Mouse (Mus musculus) cerebellum, adult 9-11 months (tissue): ENCODE measurements at regions not wholly inside any gene's neighbourhood (a gene's known extent, or its start where the extent isn't known, plus 50 kb on each side); places are given as distances from the start of the nearest gene placed in this dataset.

Experiments
- DNase-seq: peaks from one replicate; pipeline ENCODE4 v3.0.0; 2022

DNA sequence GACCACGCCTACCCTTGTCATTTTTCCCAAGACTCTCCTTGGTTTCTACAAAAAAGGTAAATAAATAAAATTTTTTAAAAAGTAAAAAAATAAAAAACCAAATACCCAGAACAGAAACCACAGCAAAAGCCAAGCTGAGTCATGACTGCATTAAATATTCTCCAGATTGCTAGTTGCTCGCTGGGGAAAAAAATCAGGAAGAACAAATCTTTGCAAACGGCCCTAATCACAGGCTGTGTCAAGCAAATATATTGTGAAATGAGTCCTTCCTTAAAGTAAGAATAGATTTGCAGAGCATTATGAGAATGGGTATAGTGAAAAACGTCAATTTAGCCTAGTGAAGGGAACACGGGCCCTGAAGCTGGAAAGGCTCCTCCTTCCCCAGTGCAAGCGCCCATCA, 86.6 kb upstream of the Pitrm1 start:
- DNase-seq = no peak

DNA sequence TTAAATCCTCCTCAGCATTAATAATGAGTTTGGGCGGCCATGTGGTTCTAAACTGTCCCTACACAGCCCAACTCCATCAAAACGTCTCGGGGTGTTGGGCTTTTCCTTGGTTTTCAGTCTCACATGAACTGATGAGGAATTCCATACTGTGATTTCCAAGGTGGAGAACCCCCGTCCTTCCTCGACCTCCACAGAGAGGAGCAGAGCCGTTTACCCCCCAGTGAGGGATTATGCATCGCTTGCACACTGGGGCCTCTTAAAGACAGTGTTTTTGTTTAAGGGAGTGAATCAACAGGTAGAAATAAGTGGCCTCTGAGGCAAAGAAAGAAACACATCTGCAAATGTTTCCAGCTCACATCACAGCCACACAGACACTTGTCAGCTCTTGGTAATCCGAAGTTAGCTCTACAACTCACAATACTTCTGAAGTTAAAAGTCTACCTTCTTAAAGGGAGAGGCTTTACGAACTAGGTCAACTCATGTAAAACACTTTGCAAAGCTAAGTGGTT, 82.0 kb upstream of the Pitrm1 start:
- DNase-seq = no peak

DNA sequence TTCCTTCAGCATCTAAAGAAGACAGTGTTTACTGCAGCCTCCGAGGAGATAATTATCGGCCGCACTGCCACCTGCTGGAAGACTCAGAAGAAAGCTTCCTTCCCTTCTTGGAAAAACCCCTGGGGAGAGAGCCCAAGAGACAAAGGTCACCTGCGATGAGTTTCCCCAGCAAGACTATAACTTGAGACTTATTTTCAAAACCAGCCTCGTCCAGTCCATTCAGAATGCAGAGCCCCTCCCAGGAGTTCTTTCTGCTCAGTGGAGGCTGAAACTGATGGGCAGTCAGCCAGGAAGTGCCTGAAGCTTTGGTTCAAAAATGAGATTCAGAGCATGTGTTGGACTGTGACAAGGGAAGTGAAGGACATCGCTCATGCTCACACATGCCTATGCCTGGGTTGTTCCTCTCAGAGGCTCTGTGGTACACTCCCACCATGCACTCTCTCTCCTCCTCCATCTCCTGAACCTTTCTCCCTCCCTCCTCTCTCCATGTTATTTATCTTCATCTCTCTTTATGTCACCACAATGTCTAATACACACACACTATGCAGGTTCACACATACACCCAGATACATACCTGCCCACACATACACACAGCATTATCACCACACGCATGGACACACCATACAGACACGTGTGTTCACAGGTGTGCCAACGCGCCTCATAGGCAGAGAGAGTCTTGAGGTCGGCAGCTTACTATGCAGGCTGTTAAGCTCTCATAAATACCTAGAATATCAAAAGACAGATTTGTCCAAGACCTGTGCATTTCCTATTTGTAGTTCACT, 78.3 kb upstream of the Pitrm1 start:
- no peak for DNase-seq

DNA sequence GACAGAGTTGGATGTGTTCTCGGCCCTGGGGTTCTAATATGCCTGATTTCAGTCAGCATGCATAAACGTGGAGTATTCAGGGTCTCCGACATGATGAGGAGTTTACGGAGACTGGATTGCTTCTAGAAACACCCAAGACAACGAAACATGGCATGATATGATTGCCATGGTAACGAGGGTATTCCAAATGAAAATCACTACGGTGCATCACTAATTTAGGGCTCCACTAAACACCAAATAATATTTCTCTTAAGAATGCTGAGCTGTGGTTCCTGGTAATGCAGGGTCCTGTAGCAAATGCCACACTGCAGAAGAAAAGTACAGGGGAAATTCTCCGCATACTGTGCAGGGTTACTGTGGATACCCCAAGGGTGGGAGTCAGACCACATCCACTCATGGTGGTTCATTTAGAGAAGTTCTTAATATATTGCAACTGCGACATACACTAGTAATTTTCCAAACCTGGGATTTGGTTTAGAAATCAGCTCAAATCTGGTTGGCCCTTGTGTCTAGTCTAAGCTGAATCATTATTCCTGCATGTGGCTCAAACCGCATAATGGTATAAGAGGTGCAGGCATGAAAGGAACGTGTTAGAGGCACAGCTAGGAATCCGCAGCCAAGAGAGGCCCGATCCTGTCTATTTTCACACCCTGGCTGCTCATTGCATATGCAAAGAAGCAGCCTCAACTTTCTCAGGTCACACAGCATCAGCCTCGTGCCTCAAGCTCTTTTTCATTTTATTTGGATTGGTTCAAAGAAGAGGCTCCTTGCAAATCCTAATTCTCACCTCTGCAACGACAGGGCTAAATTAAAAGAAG, 77.5 kb upstream of the Pitrm1 start:
- no peak for DNase-seq

DNA sequence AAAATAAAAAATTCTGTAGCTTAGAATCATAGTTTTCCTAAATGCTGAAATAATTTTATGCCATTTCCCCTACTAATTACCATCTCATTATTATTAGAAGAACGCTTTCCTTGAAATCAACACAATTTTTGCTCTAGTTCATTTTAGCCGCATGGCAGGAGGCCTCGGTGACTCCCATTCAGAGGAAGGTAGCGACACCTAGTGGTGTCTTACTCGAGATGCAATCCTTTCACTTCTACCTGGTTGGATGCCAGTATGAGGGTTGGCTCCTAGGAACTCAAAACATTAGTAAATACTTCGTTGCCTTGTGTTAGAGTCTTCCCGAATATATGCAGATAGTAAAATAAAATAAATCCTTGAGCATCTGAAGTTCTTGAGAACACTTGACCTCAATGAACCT, 76.3 kb upstream of the Pitrm1 start:
- peak; percentile 42 for DNase-seq

DNA sequence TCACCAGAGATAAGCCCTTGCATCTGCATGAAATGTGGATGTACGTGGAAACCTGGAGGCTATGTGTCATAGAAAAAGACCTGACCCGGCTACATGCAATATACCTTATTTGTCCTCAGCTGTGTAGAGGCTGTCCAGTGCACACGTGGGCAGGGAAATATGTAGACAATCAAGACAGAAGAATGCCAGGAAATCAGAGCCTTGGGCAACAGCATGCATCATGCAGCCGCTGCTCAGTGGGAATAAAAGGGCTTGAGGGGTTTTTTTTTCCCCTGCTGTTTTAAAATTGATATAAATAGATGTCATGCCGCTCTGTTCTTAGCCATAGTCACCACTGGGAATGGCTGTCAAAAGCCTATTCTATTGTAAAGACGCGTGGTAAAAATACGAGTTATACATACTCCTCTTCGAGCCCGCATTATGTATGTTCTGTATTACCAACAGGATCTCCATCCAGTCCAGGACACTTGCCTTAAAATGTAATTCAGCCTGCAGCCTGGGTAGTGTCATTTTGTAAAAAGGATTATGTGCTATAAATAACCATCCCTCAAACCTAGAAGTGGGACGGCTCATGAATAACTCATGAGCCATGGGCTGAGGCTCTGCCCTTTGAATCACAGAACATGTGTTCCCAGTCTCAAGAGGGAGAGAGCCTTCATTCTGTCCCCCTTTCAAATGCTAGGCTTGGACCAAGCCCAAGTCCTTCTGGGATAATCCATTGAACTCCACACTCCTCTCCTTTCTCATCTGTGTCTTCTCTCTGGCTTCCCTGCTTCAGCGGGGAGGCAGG, 74.4 kb upstream of the Pitrm1 start:
- no peak for DNase-seq

DNA sequence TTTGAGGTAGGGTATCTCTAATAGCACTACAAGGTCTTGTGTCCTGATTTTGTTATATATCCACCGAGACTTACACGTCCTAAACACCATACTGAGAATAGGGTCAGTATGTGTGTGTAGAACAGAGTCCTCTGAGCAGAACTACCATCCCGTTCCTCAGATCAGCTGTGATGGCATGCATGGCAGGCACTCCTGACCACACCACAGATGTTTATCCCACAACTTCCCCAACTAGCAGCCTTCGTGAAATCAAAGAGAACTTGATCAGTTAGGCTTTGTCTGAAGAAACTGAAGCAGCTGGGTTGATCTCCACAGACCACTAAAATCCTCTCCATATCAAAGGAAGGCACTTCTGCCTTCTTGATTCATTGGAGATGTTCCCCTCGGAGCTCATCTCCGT, 68.3 kb upstream of the Pitrm1 start:
- no peak for DNase-seq

DNA sequence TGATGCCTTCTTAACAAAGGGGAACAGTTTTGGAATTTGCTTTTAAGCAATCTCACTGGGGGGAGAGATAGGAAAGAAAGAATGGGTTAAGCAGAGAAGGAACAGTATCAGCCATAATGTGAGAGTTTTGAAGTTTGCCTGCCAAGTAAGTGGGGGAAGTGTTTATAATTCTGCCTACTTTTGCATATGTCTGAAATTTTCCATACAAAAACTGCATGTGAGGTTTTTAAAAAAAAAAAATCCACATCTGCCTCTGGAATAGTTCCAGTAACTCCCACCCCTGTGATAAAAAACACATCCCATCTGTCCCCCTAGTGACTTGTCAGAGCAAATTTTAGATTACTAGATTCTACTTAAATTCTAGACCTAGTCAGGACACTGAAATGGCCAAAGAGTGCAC, 63.5 kb upstream of the Pitrm1 start:
- no peak for DNase-seq

DNA sequence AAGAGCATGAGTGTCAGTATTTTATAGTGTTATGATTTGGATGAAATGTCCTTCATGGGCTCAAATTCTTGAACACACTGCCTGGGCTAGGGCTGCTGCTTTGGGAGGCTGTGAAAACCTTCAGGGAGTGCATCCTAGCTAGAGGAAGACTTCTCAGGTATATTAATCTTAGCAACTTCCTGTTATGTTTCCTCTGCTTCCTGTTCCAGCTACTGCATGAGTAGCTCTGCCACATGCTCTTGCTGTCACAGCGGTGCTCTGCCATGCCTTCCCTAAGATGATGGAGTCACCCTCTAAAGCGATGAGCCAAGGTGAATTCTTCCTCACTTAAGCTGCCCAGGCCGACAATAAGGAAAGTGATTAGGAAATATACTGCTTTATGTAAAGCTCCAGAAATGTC, 60.1 kb upstream of the Pitrm1 start:
- no peak for DNase-seq

DNA sequence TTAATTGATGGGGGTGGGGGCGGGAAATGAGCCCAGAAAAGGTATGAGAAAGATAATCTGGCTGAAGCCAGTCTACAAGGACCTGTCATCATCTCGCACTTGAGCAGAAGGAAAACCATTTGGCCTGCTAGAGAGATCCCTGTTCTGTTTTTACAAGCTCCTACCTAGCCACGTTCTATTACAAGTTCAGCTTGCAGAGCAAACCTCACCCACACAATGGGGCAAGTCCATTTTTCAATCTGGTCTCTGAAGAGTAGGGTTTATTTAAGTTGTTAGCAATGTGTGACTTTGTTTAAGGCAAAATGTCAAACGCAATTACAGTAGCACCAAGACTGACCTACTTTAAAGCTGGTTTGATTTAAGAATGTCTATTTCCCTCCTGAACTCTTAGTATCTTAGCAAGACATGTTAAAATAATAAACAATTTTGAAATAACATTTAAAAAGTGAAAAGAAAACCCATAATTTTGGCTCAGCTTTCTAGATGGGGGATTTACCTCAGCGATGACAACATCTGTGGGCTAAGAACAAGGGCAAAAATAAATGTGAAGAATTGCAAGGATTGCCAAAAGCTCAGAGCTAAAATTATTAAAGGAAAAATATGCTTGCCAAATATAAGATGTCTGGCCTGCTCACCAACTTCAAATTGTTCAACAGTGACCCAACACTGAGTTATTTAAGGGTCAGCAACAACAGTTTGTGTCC, 54.9 kb upstream of the Pitrm1 start:
- no peak for DNase-seq
